Mouse (Mus musculus) brown adipose tissue, adult 24 weeks (tissue): Measurements from ENCODE around the gene Mypn. TPM values are rescaled to one million over a fixed set of nuclear protein-coding genes. Genes with fewer than 3 reads are reported as not detected.

ENCODE experiments used
- H3K27ac ChIP-seq: fragments of 200-500 bp; replicated peaks from 2 replicates; pipeline ENCODE4 v1.5.1; 2012; ENCODE audit warnings: low read depth, mild to moderate bottlenecking, low read length
- H3K4me1 ChIP-seq: fragments of 200-500 bp; 2 replicates; pipeline ENCODE4 v1.6.1; 2012; ENCODE audit warnings: low read length, mixed read lengths; ENCODE audit not compliant: control insufficient read depth, insufficient read depth, insufficient read length
- H3K4me3 ChIP-seq: fragments of 200-500 bp; 2 replicates; pipeline ENCODE4 v1.5.1; 2012; ENCODE audit warnings: low read depth, mild to moderate bottlenecking, low read length, moderate library complexity; ENCODE audit not compliant: insufficient read depth
- polyA plus RNA-seq: library from polyadenylated mRNA; stranded (reverse); fragments of >200 nt; gene quantifications from 2 replicates; pipeline ENCODE4 v1.2.4, GENCODE M21; 2012; ENCODE audit not compliant: missing spikeins, insufficient read depth, insufficient read length

The Mypn gene
- polyA plus RNA-seq, 1 experiment = 1.5 TPM

DNA sequence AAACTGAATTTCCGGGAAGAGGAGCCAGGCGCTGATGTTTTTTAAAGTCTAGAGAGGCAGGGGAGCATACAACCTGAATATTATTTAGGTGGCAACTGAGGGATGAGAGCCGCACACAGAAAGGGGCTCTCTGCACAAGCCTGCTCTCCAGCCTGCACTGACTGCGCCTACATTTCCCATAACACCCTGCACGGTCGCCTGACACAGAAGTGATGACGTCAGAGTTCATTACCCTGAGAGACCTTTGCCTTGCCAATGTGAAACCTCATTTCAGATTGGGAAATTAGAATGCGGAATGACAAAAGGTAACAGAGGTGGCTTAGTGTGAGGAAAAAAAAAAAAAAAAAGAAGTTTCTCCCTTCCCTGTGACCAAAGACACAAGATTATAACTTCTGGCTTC lies 81.2 kb downstream of the Mypn start:
- Histone ChIP-seq H3K4me3 (no peak overlapping the region), H3K27ac (no peak overlapping the region), H3K4me1 (no peaks in the 10 kb centered on the region; the same call in 1 of the 2 replicates)

DNA sequence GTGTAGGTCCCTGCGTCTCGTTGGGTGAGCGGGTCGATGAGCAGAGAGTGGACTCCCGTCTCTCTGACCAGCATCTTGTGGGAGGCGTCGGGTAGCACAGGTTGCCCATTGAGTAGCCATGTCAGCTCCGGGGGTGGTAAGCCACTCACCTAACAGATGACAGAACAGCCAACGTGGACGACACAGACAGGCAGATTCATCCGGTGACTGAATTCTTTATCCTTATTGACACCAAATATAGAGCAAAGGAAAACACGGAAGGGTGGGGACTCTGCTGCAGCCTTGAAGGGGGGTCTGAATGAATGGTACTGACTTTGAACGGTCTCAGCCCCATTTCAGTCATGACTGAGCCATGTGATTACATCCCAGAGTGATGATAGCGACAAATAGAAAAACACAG lies 81.8 kb downstream of the Mypn start:
- H3K4me1 ChIP-seq = no peaks in the 10 kb centered on the region
- no peak overlapping the region for H3K27ac ChIP-seq
- H3K4me3 ChIP-seq = no peak overlapping the region

- Histone ChIP-seq H3K27ac (no peak overlapping the region), H3K4me3 (no peak overlapping the region), H3K4me1 (no peaks in the 10 kb centered on the region)
Observed at GRCm38 (mm10) chr10:63119916-63120315, 83.8 kb downstream of the Mypn start.

GRCm38 (mm10) chr10:63117583-63117982 lies 86.2 kb downstream of the Mypn start:
- Histone ChIP-seq H3K27ac (no peak overlapping the region), H3K4me3 (no peak overlapping the region), H3K4me1 (no peaks in the 10 kb centered on the region)

DNA sequence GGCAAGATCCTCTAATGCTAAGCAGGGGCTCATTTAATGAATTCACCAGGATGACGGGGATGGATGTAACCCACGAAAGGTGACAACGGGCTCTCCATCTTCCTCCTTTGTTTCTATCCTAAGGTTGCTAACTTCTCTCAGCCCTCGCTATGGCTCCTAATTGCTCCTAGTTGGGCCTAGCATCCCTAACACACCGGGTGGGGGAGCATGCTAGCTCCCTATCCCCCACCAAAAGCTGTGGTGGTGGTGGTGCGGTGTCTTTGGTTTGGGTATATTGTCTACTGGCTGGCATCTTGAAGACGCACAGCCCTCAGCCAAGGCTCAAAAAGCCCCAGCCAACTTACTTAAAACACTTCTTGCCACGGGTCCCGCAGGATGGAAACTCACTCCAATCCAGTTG lies 87.4 kb downstream of the Mypn start:
- no peaks in the 10 kb centered on the region for H3K4me1 ChIP-seq
- H3K4me3 ChIP-seq = no peak overlapping the region
- H3K27ac ChIP-seq = no peak overlapping the region

- Histone ChIP-seq H3K4me3 (no peak overlapping the region), H3K27ac (no peak overlapping the region), H3K4me1 (no peaks in the 10 kb centered on the region)
Observed at GRCm38 (mm10) chr10:63115881-63116280, 87.9 kb downstream of the Mypn start.

DNA sequence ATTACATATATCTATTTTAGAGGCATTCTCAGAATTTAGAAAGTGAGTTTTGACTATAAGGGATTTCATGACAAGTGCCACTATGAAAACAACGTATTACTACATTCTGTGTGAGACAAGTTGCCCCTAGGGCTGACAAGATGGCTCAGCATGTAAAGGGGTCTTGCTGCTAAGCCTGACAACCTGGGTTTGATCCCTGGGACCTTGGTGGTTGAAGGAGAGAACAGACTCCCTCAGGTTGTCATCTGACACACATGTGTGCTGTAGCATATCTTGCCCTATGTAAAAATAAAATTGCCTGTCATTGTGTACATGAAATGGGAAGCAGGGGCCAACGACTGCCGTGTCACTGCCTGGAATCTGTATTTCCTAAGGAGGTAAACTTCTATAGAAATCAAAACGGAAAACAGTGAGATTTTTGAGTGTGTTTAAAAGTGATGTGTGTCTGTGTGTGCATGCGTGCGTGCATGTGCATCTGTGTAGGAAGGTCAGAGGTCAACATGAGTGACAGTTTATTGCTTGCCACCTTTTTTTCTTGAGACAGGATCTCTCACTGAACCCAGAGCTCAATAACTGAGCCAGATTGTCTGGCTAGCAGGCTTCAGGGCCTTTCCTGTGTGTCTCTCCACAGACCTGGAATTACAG lies 89.9 kb downstream of the Mypn start:
- Histone ChIP-seq H3K4me3 (no peak overlapping the region), H3K27ac (no peak overlapping the region), H3K4me1 (no peaks in the 10 kb centered on the region)

GRCm38 (mm10) chr10:63113027-63113604 lies 90.6 kb downstream of the Mypn start:
- H3K27ac ChIP-seq = no peak overlapping the region
- no peak overlapping the region for H3K4me3 ChIP-seq
- H3K4me1 ChIP-seq = no peaks in the 10 kb centered on the region

DNA sequence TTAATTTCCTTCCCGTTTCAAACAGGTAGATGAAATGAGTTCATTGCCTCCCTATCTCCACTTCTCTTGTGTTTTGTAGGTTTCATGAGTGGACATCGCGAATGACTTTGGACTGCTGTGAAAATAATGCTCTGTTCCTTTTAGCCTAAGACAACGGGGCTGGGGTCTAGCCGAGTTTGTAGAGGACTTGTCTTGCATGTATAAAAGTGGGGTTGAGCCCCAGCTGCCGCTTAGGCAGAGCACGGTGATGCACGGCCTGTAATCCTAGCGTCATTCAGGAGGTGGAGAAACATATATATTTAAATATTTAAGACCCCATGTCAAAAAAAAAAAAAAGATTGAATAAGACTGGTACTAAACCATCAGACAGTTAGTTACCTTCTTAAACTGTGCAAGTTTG lies 103.1 kb downstream of the Mypn start:
- Histone ChIP-seq H3K4me1 (no peaks in the 10 kb centered on the region), H3K27ac (no peak overlapping the region), H3K4me3 (peak overlapping the region; percentile 55; the same call in 1 of the 2 replicates)

DNA sequence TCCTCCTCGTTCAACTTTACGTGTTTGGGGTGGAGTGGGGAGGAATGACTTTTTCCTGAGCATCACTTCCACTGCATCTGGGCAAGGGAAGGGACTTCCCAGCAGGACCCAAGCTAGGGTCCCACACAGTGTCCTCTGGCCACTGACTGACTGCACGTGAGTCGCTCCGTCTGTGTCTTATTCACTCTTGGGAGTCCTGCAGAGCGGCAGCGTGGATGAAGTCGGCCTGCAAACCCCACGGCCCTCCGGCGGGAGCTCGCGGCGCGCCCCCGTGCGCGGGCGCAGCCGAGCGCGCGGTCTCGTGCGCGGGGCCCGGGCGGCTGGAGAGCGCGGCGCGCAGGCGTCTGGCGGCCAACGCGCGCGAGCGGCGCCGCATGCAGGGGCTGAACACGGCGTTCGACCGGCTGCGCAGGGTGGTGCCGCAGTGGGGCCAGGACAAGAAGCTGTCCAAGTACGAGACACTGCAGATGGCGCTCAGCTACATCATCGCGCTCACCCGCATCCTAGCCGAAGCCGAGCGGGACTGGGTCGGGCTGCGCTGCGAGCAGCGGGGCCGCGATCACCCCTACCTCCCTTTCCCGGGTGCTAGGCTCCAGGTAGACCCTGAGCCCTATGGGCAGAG lies 103.7 kb downstream of the Mypn start:
- Histone ChIP-seq H3K27ac (no peak overlapping the region), H3K4me3 (peak overlapping the region; percentile 55), H3K4me1 (no peaks in the 10 kb centered on the region)

DNA sequence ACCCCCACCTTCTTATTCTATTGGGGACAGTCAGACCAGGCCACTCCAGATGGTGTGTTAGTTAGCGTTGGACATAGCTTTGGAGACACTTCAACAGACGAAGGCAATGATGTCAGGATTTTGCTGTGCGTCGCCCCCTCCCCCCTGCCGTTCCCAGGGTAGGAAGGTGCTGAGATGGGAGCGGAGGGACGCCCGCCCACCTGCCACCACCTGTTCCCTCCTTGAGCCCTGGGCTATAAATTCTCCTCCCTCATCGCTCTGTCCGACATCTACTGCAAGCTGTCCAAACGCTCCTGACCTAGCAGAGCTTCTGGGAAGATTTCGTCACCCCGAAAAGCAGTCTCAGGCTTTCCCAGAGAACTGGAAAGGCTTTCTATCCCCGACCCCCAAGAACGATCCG lies 104.2 kb downstream of the Mypn start, which contains the start of gene Atoh7:
Gene Atoh7 (plus strand): TSS at position 131 of the 400 bp plus-strand sequence.
- Histone ChIP-seq H3K27ac (no peak within 1 kb of the TSS), H3K4me3 (peak within 1 kb of the TSS; percentile 55), H3K4me1 (no peaks in the 10 kb centered on the region)

DNA sequence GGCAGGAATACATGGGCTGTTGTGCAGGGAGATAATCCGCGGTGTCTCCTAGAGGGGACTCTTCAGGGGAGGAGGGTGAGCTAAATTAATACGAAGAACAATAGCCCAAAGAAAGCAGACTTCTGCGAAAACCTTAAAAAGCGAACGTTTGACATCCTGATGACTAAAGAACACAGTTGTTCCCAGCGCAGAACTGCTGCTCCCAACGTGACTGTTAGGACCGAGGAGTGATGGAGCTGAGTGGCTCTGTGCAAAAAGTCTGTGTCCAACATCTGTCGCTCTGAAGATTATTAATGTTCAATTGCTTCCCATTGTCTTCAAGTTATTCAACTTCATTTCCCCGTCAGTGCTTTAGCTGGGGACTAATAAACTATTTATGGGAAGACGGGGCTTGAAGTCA lies 105.6 kb downstream of the Mypn start:
- no peak overlapping the region for H3K4me3 ChIP-seq
- no peak overlapping the region for H3K27ac ChIP-seq
- H3K4me1 ChIP-seq = no peaks in the 10 kb centered on the region

GRCm38 (mm10) chr10:63096757-63097156 lies 107.0 kb downstream of the Mypn start:
- H3K27ac ChIP-seq = no peak overlapping the region
- no peaks in the 10 kb centered on the region for H3K4me1 ChIP-seq
- H3K4me3 ChIP-seq = no peak overlapping the region

GRCm38 (mm10) chr10:63092616-63093550 lies 110.9 kb downstream of the Mypn start:
- no peak overlapping the region for H3K27ac ChIP-seq
- no peaks in the 10 kb centered on the region for H3K4me1 ChIP-seq
- H3K4me3 ChIP-seq = no peak overlapping the region

DNA sequence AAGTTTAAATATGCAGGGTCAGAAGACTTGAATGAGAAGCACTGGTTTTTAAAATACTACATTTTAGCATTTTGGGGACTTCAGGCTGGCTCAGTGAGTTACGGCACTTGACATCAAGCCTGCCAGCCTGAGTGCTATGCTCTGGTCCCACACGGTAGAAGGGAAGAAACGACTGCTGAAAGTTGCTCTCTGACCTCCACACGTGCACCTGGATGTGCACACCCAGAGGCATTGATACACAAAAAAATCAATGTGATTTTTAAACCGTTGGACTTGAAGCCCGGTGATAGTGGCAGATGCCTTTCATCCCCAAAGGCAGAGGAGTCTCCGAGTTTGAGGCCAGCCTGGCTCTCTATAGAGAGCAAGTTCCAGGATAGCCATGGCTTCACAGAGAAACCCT lies 111.8 kb downstream of the Mypn start:
- no peak overlapping the region for H3K4me3 ChIP-seq
- H3K4me1 ChIP-seq = no peaks in the 10 kb centered on the region
- no peak overlapping the region for H3K27ac ChIP-seq
